In the genomic region with DNA sequence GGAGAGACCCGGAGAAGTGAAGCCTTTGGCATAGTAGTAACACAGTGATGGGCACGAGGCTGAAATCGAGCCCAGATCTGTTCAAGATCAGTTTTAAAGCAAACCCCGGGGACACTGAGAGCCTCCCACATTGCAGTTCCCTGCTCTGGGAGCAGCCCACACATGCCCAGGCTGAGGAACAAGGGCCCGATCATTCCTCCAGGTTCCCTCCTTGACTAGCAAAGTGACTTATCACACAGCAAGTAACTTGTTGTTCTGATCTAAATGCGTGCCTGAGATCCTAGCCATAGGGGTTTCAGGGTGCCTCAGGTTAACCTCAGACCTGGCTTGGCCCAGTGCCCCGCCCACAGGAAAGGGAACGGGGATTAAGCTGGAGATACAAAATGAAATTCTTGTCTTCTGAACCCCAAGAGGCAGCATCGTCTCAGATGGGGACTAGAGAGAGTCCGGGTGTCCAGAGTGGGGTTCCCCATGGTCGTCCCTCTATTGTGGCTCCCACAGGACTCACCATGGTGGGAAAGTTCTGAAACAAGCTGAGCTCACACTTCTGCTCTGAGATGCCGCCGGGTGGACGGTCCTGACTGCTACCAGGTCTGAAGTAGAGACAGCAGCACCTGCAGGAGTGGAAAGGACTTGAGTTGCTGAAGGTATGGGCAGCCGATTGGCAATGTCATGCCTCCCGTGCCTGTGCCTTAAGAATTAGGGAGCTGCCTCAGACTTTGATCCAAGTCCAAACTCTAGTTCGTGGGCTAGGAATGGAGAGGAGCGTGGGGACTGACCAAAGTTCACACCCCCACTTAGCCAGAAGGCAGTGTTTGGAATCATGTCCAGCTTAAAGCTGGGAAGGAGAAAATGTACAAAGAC, we compare ENCODE assay signal across 8 mouse cellular contexts. TPM values are rescaled to one million over a fixed set of nuclear protein-coding genes. Genes with fewer than 3 reads are reported as not detected.
DNase-seq lines count a peak whose midpoint lies in the region; ATAC-seq and TF ChIP-seq lines count a peak whose summit lies in the region.

No protein-coding gene starts in this region.

- H3K9me3 ChIP-seq in heart, embryonic 10.5 days = no peaks in the 10 kb centered on the region
- no peaks in the 10 kb centered on the region for H3K9me3 ChIP-seq in MEL (replicated peaks; ENCODE audit: insufficient read depth, low read length)
- H3K9me3 ChIP-seq in limb, embryonic 13.5 days = no peaks in the 10 kb centered on the region

- H3K9ac ChIP-seq in MEL (ENCODE audit: control insufficient read depth, low read depth, low read length, poor library complexity, severe bottlenecking) = peak overlapping the region; percentile 85
- peak overlapping the region; percentile 82 for H3K9ac ChIP-seq in limb, embryonic 13.5 days

- H3K27ac ChIP-seq in heart, embryonic 10.5 days = peak overlapping the region; percentile 97
- H3K27ac ChIP-seq in MEL (ENCODE audit: control insufficient read depth, low read depth, low read length) = peak overlapping the region; percentile 84
- peak overlapping the region; percentile 92; the same call in 1 of the 2 replicates for H3K27ac ChIP-seq in limb, embryonic 13.5 days

- no peak for TF ChIP-seq EP300 in MEL (IDR thresholded peaks at IDR 0.05; ENCODE audit: low read depth in 1 of 2, low read length in 2 of 2)

- no peaks in the 10 kb centered on the region for H3K27me3 ChIP-seq in heart, embryonic 10.5 days (ENCODE audit: insufficient read depth, poor library complexity, severe bottlenecking)
- no peaks in the 10 kb centered on the region for H3K27me3 ChIP-seq in MEL (ENCODE audit: control insufficient read depth in 1 of 2, insufficient read depth in 2 of 2, low read length in 2 of 2)
- H3K27me3 ChIP-seq in limb, embryonic 13.5 days = no peaks in the 10 kb centered on the region

- TF ChIP-seq POLR2A in MEL (IDR thresholded peaks at IDR 0.05; ENCODE audit: control insufficient read depth in 1 of 2, insufficient read depth in 1 of 2, low read depth in 1 of 2, low read length in 2 of 2, poor library complexity in 1 of 2) = peak; percentile 13 to 49; a peak in 1 of 4 replicates

- H3K79me2 ChIP-seq in MEL (ENCODE audit: control insufficient read depth, insufficient read depth, low read length, poor library complexity) = peaks cover 31% of the 10 kb centered on the region

- no peak for ATAC-seq in limb, embryonic 13.5 days (ENCODE audit: low FRiP score, low read depth)

- no peak overlapping the region for H3K4me3 ChIP-seq in heart, embryonic 10.5 days
- H3K4me3 ChIP-seq in MEL (ENCODE audit: control insufficient read depth in 1 of 2, insufficient read depth in 1 of 2, low read depth in 2 of 2, low read length in 2 of 2) = peak overlapping the region; percentile 70
- H3K4me3 ChIP-seq in limb, embryonic 13.5 days = no peak overlapping the region

- peaks cover 41% of the 10 kb centered on the region for H3K36me3 ChIP-seq in heart, embryonic 10.5 days
- H3K36me3 ChIP-seq in MEL (ENCODE audit: control insufficient read depth in 1 of 2, insufficient read depth in 2 of 2, low read length in 2 of 2) = peaks cover 10 to 22% of the 10 kb centered on the region in 2 experiments
- H3K36me3 ChIP-seq in limb, embryonic 13.5 days = peaks cover 31% of the 10 kb centered on the region

- DNase-seq in heart, embryonic 10.5 days (ENCODE audit: low spot score) = no peak
- no peak for DNase-seq in heart, postnatal 36 days
- peak; percentile 71 for DNase-seq in MEL (ENCODE audit: low read depth, low spot score)
- peak; percentile 17 for DNase-seq in heart, postnatal 4 days
- peak; percentile 6 for DNase-seq in thymus, postnatal 25 days
- no peak for DNase-seq in urinary bladder, postnatal 36 days (ENCODE audit: low spot score in 2 of 2)
- no peak for DNase-seq in gastrocnemius, postnatal 14 days

- TF ChIP-seq RAD21 in MEL (IDR thresholded peaks at IDR 0.05; ENCODE audit: low read depth, low read length) = no peak

- WGBS in heart, embryonic 10.5 days = 84% methylated on average over 18 of the region's 18 CpGs
- WGBS in limb, embryonic 13.5 days = 87% methylated on average over 18 of the region's 18 CpGs

- peak overlapping the region; percentile 70 for H3K4me2 ChIP-seq in limb, embryonic 13.5 days (replicated peaks)

- TF ChIP-seq CTCF in MEL (IDR thresholded peaks at IDR 0.05 in 2 of 3, conservative IDR thresholded peaks at IDR 0.05 in 1 of 3; ENCODE audit: control insufficient read depth in 1 of 3, insufficient read depth in 1 of 3, low read depth in 2 of 3, low read length in 3 of 3, poor library complexity in 1 of 3, severe bottlenecking in 1 of 3) = no peak

- peaks cover 35% of the 10 kb centered on the region for H3K4me1 ChIP-seq in heart, embryonic 10.5 days
- peaks cover 8 to 19% of the 10 kb centered on the region in 2 experiments for H3K4me1 ChIP-seq in MEL (ENCODE audit: control insufficient read depth in 1 of 2, insufficient read depth in 2 of 2, low read length in 2 of 2)
- peaks cover 44% of the 10 kb centered on the region for H3K4me1 ChIP-seq in limb, embryonic 13.5 days

- intact Hi-C loops in heart, postnatal 36 days (cut with DNase I) = no loop called here
- intact Hi-C loops in gastrocnemius, postnatal 14 days (cut with DNase I; ENCODE audit: low total_unique reads) = no loop called here

TF ChIP-seq in MEL, 35 proteins besides CTCF, POLR2A, EP300 and RAD21:
- TF ChIP-seq RCOR1 (IDR thresholded peaks at IDR 0.05; ENCODE audit: low read depth, low read length) = no peak
- no peak for TF ChIP-seq CHD1 (IDR thresholded peaks at IDR 0.05; ENCODE audit: low read depth, low read length)
- TF ChIP-seq TCF12 (IDR thresholded peaks at IDR 0.05; ENCODE audit: low read depth, low read length) = peak; percentile 39; the same call in 1 of the 2 replicates
- peak; percentile 12; the same call in 1 of the 2 replicates for TF ChIP-seq NELFE (IDR thresholded peaks at IDR 0.05; ENCODE audit: low read depth, low read length)
- TF ChIP-seq TBP (IDR thresholded peaks at IDR 0.05; ENCODE audit: low read depth, low read length) = peak; percentile 53; the same call in 1 of the 2 replicates
- TF ChIP-seq ETS1 (IDR thresholded peaks at IDR 0.05; ENCODE audit: low read depth, low read length) = no peak
- TF ChIP-seq MAZ (IDR thresholded peaks at IDR 0.05; ENCODE audit: low read depth, low read length) = no peak
- no peak for TF ChIP-seq MEF2A (IDR thresholded peaks at IDR 0.05; ENCODE audit: extremely low read depth, insufficient replicate concordance, low read depth, low read length, poor library complexity, severe bottlenecking)
- peak; percentile 26 for TF ChIP-seq MXI1 (IDR thresholded peaks at IDR 0.05; ENCODE audit: low read depth, low read length)
- TF ChIP-seq GATA1 (IDR thresholded peaks at IDR 0.05; ENCODE audit: low read depth, low read length) = no peak
- TF ChIP-seq SIN3A (IDR thresholded peaks at IDR 0.05; ENCODE audit: low read length) = peak; percentile 13; the same call in 1 of the 2 replicates

RNA-seq across cellular contexts. Expression of a gene that starts 1.2 kb away (rescaled TPM):
- 410 and 426 TPM in 2 replicates for polyA plus RNA-seq in heart, embryonic 10.5 days (2016; fragmentation: Nextera tagmentation; extraction: Ambion mirVana)
- total RNA-seq in heart, postnatal 36 days (2021) = 100 to 1,000 TPM; 161 to 172 TPM
- total RNA-seq in MEL (2012; rRNA removed) = 363 and 365 TPM in 2 replicates
- 100 to 1,000 TPM; 116 to 459 TPM for polyA plus RNA-seq in MEL (2012; ENCODE audit: insufficient read depth in 1 of 2, insufficient read length in 2 of 2, low read depth in 1 of 2, low replicate concordance in 2 of 2, missing spikeins in 1 of 2)
- total RNA-seq in heart, postnatal 4 days (2021) = 100 to 1,000 TPM; 269 to 282 TPM
- 400 and 416 TPM in 2 replicates for polyA plus RNA-seq in limb, embryonic 13.5 days (2015; fragmentation: Nextera tagmentation; extraction: Ambion mirVana)
- total RNA-seq in gastrocnemius, postnatal 14 days (2021) = 100 to 1,000 TPM; 143 to 164 TPM

RNA-seq across cellular contexts. Expression of a gene that starts 1.6 kb away (rescaled TPM):
- 15.2 and 17.3 TPM in 2 replicates for polyA plus RNA-seq in heart, embryonic 10.5 days (2016; fragmentation: Nextera tagmentation; extraction: Ambion mirVana)
- total RNA-seq in heart, postnatal 36 days (2021) = 1 to 10 TPM; 9.0 to 9.2 TPM
- total RNA-seq in MEL (2012; rRNA removed) = 3.6 and 3.7 TPM in 2 replicates
- 10 to 100 TPM in 1 of 2 experiments, not detected in 1; 12.8 TPM for polyA plus RNA-seq in MEL (2012; ENCODE audit: insufficient read depth in 1 of 2, insufficient read length in 2 of 2, low read depth in 1 of 2, low replicate concordance in 2 of 2, missing spikeins in 1 of 2)
- 10 to 100 TPM; 13.3 to 13.6 TPM for total RNA-seq in heart, postnatal 4 days (2021)
- polyA plus RNA-seq in limb, embryonic 13.5 days (2015; fragmentation: Nextera tagmentation; extraction: Ambion mirVana) = 15.2 and 15.7 TPM in 2 replicates
- 1 to 10 TPM; 6.4 to 7.2 TPM for total RNA-seq in gastrocnemius, postnatal 14 days (2021)

RNA-seq across cellular contexts. Expression of a gene that starts 26.7 kb away (rescaled TPM):
- 28.1 and 39.9 TPM in 2 replicates for polyA plus RNA-seq in heart, embryonic 10.5 days (2016; fragmentation: Nextera tagmentation; extraction: Ambion mirVana)
- total RNA-seq in heart, postnatal 36 days (2021) = 1 to 10 TPM; 2.6 to 3.1 TPM
- total RNA-seq in MEL (2012; rRNA removed) = 10.8 and 11.9 TPM in 2 replicates
- polyA plus RNA-seq in MEL (2012; ENCODE audit: insufficient read depth in 1 of 2, insufficient read length in 2 of 2, low read depth in 1 of 2, low replicate concordance in 2 of 2, missing spikeins in 1 of 2) = 10 to 100 TPM in 1 of 2 experiments, not detected in 1; 25.2 TPM
- 1 to 10 TPM; 6.1 to 7.7 TPM for total RNA-seq in heart, postnatal 4 days (2021)
- polyA plus RNA-seq in limb, embryonic 13.5 days (2015; fragmentation: Nextera tagmentation; extraction: Ambion mirVana) = 39.4 and 39.7 TPM in 2 replicates
- total RNA-seq in gastrocnemius, postnatal 14 days (2021) = 1 to 10 TPM; 1.3 to 2.0 TPM

RNA-seq across cellular contexts. Expression of a gene that starts 26.9 kb away (rescaled TPM):
- 13.0 and 13.7 TPM in 2 replicates for polyA plus RNA-seq in heart, embryonic 10.5 days (2016; fragmentation: Nextera tagmentation; extraction: Ambion mirVana)
- 10 to 100 TPM; 13.1 to 13.2 TPM for total RNA-seq in heart, postnatal 36 days (2021)
- 7.6 and 9.0 TPM in 2 replicates for total RNA-seq in MEL (2012; rRNA removed)
- polyA plus RNA-seq in MEL (2012; ENCODE audit: insufficient read depth in 1 of 2, insufficient read length in 2 of 2, low read depth in 1 of 2, low replicate concordance in 2 of 2, missing spikeins in 1 of 2) = 10 to 100 TPM in 1 of 2 experiments, not detected in 1; 14.3 TPM
- 10 to 100 TPM in 1 of 2 experiments, 1 to 10 TPM in 1; 8.1 to 11.3 TPM for total RNA-seq in heart, postnatal 4 days (2021)
- polyA plus RNA-seq in limb, embryonic 13.5 days (2015; fragmentation: Nextera tagmentation; extraction: Ambion mirVana) = 15.9 and 19.3 TPM in 2 replicates
- total RNA-seq in gastrocnemius, postnatal 14 days (2021) = 1 to 10 TPM; 3.8 to 4.1 TPM

RNA-seq across cellular contexts. Expression of a gene that starts 30.1 kb away (rescaled TPM):
- 0.81 and 3.0 TPM in 2 replicates for polyA plus RNA-seq in heart, embryonic 10.5 days (2016; fragmentation: Nextera tagmentation; extraction: Ambion mirVana)
- total RNA-seq in heart, postnatal 36 days (2021) = not detected
- total RNA-seq in MEL (2012; rRNA removed) = 0.04 and 0.23 TPM in 2 replicates
- 100 to 1,000 TPM in 1 of 2 experiments, 1 to 10 TPM in 1; 1.8 to 666 TPM for polyA plus RNA-seq in MEL (2012; ENCODE audit: insufficient read depth in 1 of 2, insufficient read length in 2 of 2, low read depth in 1 of 2, low replicate concordance in 2 of 2, missing spikeins in 1 of 2)
- under 1 TPM; 0.38 to 0.47 TPM for total RNA-seq in heart, postnatal 4 days (2021)
- polyA plus RNA-seq in limb, embryonic 13.5 days (2015; fragmentation: Nextera tagmentation; extraction: Ambion mirVana) = 4.2 and 4.7 TPM in 2 replicates
- under 1 TPM; 0.04 to 0.10 TPM for total RNA-seq in gastrocnemius, postnatal 14 days (2021)

Comparison
In these comparisons a context has a peak if more than half of its experiments do, and no peak if none do; other contexts are left out.
1. DNase-seq: peak in MEL (single experiment), heart, postnatal 4 days (single experiment) and thymus, postnatal 25 days (single experiment); none in heart, embryonic 10.5 days (single experiment), heart, postnatal 36 days (0 of 2), urinary bladder, postnatal 36 days (0 of 2) and gastrocnemius, postnatal 14 days (single experiment).
2. H3K4me3 ChIP-seq: peak in MEL (2 of 2); none in heart, embryonic 10.5 days (single experiment) and limb, embryonic 13.5 days (single experiment).
3. Peak in every context shown above with its lines, with median percentiles within 50 percentile points of each other: H3K27ac ChIP-seq.